Mouse (Mus musculus): ENCODE data around the gene Ifna15.
"Not testable (repeated sequence)": the region's sequence is repeated elsewhere in the genome, so short reads cannot be mapped to it uniquely, and the experiment has no call there.

Ifna15 gene

GRCm38 (mm10) chr4:88558145-88558544 lies at the start of gene Ifna15:
Gene Ifna15, minus strand, starts transcription at chr4:88558245.
- not testable (repeated sequence) for DNase-seq (ENCODE audit: low spot score)

GRCm38 (mm10) chr4:88603276-88603675 lies 45.2 kb upstream of the Ifna15 start, which contains the start of gene Ifna12:
Gene Ifna12, minus strand, starts transcription at chr4:88603376.
- no peak for DNase-seq (ENCODE audit: low spot score)

GRCm38 (mm10) chr4:88592285-88592684 lies 34.2 kb upstream of the Ifna15 start, which contains the start of gene Ifna9:
Gene Ifna9, minus strand, starts transcription at chr4:88592385.
- DNase-seq (ENCODE audit: low spot score), result no peak

DNA sequence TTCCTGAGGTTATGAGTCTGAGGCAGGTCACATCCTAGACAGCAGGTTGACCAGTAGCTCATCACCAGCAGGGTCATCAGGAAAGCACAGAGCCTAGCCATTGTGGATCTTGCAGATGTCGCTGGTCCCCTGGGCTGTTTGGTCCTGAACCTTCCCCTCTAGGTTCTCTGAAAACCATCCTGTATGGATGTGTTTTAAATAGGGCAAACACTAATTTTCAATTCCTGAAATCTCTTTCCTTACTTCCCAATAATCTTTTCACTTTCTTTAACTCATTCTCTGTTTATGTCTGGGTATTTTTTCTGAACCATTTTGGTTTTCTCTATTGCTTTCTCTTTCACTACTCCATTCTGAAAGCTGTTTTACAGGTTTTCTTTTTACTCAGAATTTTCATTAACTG lies 13.7 kb upstream of the Ifna15 start, which contains the start of gene Ifna14:
Gene Ifna14, minus strand, starts transcription at position 101 of the 400 bp plus-strand sequence.
- DNase-seq (ENCODE audit: low spot score), result no peak

- no peak for DNase-seq (ENCODE audit: low spot score)
These were observed 3.7 kb upstream of the Ifna15 start for GRCm38 (mm10) chr4:88561791-88562190.

- peak; percentile 85 for DNase-seq (ENCODE audit: low spot score)
These were observed 7.7 kb downstream of the Ifna15 start for GRCm38 (mm10) chr4:88550161-88550945.

- no peak for DNase-seq (ENCODE audit: low spot score)
These were observed 10.1 kb downstream of the Ifna15 start for GRCm38 (mm10) chr4:88547986-88548385.

- DNase-seq (ENCODE audit: low spot score), result no peak
These were observed 14.3 kb downstream of the Ifna15 start for GRCm38 (mm10) chr4:88543649-88544234.

GRCm38 (mm10) chr4:88537328-88537727 lies 20.7 kb downstream of the Ifna15 start:
- no peak for DNase-seq (ENCODE audit: low spot score)

DNA sequence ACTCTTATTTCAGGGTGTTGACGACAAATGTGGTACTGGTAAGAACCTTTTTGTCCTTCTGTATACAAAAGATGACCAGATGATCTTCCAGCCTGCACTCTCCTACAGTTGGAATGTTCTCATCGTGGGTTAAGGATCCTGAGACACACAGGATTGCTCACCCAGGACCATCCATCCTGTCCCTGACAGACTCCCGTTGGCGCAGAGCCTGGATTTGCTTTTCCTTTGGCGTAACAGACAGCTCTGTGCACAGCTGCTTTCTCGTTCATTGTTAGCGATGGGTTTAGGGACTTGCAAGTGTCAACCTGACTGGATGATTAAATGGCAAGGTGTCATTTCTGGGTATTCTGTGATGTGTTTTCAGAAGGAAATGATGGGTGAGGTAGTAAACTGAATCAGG lies 21.4 kb downstream of the Ifna15 start:
- DNase-seq (ENCODE audit: low spot score), result no peak

DNA sequence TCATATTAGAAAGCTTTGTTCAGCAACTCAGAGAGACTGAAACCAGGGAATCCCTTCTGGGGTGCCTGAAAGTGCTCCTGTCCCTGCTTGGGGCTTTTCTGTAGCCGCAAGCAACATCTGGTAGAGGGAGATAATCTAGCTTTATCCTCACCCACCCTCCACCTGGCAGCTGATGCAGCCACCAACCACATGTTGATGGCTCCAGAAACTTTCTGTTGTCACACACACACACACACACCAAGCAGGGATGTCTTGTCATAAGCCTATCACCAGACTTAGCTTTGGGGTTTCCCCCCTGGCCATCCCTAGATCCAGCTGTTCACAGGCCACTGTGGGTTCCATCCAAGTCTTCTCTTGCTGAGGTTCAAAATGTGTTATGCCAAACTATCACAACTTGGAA lies 22.3 kb downstream of the Ifna15 start:
- no peak for DNase-seq (ENCODE audit: low spot score)

DNA sequence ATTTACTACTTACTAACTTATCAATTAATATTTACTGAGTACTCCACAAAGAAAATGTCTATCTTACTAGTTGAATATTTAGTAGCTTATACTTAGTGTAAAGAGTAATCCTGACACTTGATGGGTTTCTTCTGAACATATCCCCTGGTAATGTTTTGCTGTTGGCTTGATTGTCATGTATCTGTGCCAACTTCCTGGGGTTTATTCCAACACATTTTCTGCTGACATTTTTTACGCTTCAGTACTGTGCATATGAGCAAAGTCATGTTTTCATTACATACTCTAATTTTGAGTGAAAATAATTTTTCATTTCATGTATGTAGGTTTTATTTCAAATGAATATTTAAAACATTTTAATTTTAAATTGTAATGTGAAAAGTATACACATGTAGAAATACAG lies 23.1 kb downstream of the Ifna15 start:
- no peak for DNase-seq (ENCODE audit: low spot score)

DNA sequence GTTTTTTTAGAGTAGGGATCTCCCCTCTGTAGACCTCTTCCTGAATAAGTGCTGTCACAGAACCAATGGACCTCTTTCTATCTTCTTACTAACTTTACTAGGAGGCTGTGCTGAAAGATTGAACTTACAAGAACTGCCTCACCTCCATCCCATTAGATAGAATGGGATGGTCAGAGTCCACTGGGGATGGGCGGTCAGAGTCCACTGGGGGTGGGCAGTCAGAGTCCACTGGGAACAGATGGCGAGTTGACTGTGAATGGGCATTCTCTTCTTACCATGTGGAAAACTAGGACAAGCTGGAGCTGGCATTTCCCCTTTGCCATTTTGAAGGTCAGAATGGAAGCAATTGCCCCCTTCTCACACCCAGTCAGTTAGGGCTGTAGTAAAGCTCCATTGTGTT lies 24.5 kb downstream of the Ifna15 start:
- DNase-seq (ENCODE audit: low spot score), result no peak

DNA sequence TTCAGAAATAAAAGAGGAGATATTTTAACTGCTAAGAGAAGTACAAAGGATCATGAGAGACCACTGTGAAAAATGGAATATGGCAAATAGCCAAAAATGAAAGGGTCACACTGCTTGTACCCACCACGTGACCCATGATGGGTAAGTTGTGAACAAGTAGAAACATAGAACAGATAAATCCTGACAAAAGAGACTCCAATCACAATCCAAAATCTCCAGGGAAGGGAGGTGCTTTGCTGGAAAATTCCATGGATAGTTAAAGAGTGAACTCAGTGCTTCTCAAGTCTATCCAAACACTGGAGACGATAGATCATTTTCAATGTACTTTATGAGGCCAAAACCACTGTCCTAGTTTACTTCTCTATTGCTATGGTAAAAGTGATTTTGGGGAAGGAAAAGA lies 27.2 kb downstream of the Ifna15 start:
- DNase-seq (ENCODE audit: low spot score), result no peak

- no peak for DNase-seq (ENCODE audit: low spot score)
These were observed 27.8 kb downstream of the Ifna15 start for GRCm38 (mm10) chr4:88530271-88530670.

DNA sequence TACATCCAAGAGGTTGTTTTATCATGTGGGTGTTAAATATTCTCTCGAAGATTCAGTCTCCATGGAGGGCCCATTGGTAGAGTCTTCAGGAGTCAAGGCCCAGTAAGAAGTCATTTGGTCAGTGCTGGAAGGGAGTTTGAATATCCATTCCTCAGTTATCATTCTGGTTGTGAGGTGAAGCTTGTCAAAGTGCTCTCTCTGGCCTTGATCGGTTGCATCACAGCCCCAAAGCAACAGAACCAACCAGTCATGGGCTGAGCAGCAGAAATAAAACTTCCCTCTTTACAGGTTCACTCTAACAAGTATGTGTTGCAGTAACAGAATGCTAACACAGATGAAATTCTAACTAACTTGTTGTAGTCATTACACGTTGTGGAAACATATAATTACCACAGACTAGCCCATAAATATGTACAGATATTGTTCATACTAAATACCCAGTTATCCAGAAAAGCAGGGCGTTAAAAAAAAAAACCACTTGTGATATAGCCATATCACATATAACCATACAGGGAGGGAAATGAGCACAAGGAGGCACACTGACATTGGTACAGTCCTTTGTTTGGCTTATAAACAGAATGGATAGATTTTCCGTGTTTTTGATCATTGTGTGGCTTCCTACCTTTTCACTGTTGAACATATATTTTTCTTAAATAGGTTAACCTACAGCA lies 31.5 kb downstream of the Ifna15 start:
- DNase-seq (ENCODE audit: low spot score), result no peak

GRCm38 (mm10) chr4:88525393-88525792 lies 32.7 kb downstream of the Ifna15 start:
- DNase-seq (ENCODE audit: low spot score), result no peak

- no peak for DNase-seq (ENCODE audit: low spot score)
These were observed 34.8 kb downstream of the Ifna15 start for GRCm38 (mm10) chr4:88523241-88523640.

- no peak for DNase-seq (ENCODE audit: low spot score)
These were observed 35.4 kb downstream of the Ifna15 start, which contains the start of gene Ifnb1 for GRCm38 (mm10) chr4:88522674-88523073. Gene Ifnb1, minus strand, starts transcription at chr4:88522774.

- no peak for DNase-seq (ENCODE audit: low spot score)
These were observed 40.1 kb downstream of the Ifna15 start for GRCm38 (mm10) chr4:88517957-88518356.

DNA sequence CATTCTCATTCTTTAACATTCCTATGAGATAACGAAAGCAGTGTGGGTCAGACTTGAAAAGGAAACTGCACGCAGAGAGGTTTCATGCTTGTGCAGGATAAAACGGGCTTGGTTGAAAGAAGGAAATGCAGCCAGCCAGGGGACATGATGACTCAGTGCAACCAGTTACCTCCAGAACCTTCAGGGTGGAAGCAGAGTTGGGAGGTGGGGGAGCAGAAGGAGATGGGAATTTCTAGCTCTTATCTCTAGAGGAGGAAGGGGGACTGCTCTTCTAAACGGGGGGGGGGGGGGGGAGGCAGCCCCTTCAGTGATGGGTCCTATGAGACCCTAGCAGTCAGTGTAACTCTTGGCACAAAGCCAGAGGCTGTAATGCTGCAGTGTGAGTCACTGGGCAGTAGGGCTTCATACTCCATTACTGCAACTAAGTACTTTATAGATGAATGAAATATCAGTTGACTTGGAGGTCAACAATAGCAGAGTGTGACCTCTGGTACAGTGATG lies 42.3 kb downstream of the Ifna15 start:
- no peak for DNase-seq (ENCODE audit: low spot score)

DNA sequence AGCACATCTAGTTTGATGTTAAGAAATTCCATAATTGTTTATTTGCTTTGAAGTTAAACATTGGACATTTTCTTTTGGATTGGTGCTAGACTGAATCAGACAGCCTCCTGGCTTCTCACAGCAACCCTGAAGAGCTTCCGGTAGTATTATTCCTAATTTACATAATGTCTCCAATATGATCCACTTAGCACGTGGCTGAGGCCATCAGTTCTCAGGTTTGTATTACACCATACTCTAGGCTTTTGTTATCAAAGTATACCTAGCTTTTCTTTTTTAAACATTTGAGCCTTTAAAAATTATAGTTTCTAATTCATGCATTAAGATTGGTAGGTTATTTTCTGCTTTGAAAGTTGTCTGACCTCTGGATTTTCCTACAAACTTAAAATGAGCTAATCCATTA lies 42.8 kb downstream of the Ifna15 start:
- DNase-seq (ENCODE audit: low spot score), result no peak

DNA sequence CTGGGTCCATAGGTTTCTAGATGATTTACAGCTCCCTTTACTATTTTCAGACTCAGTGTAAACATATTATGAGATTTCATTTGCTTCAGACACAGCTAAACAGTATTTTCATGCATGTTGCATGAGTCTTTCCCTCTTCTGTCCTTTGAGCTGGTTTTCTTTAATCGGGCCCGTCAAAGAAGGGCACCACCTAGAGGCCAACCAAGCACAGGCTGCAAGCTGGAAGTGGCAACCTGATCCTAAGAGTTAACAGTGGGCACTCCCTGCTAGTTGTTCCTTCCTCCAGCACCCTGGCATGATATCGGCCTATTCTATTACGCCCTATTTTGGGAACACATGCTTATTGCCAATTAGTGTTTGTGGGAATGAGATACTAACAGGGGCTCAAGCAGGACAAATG lies 43.6 kb downstream of the Ifna15 start:
- DNase-seq (ENCODE audit: low spot score), result peak; percentile 61

Measured in testis, postnatal 10 days (tissue).